Mouse (Mus musculus): Measurements from ENCODE around the gene Prkd1. TPM values are rescaled to one million over a fixed set of nuclear protein-coding genes. Genes with fewer than 3 reads are reported as not detected.

The Prkd1 gene
- total and polyA plus RNA-seq, 3 experiments: not detected

DNA sequence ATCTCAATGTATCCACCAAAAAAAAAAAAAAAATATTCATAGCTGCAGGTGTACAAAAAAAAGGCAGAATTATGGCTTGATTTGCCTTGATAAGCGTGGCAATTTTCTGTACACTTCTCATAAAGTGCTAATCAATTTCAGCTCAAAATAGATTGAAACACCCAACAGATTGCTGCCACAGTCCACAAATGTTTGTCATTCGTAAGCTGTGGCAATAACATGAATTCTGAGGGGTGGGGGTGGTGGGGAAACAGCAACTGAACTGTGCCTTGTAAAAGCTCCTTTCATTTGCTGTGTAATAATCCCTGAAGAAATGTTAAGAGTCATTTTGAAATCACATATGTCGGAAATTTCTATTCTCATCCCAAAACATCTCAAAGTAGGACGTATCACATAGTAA, 51.4 kb downstream of the Prkd1 start:
- Histone ChIP-seq H3K27ac (ENCODE audit: insufficient read depth, low read depth) (no peak overlapping the region), H3K4me3 (replicated peaks in 1 of 3; ENCODE audit: low read depth in 2 of 3, low read length in 2 of 3, poor library complexity in 1 of 3) (no peak overlapping the region), H3K36me3 (replicated peaks in 1 of 2; ENCODE audit: control insufficient read depth in 1 of 2, insufficient read depth in 1 of 2, low read length in 1 of 2) (no peaks in the 10 kb centered on the region), H3K27me3 (replicated peaks) (no peaks in the 10 kb centered on the region), H3K4me2 (ENCODE audit: insufficient read depth, low read depth, poor library complexity, severe bottlenecking) (no peak overlapping the region), H3K9ac (ENCODE audit: insufficient read depth, low read depth) (no peak overlapping the region), H3K9me3 (replicated peaks; ENCODE audit: low read length) (peaks cover 55% of the 10 kb centered on the region), H3K4me1 (ENCODE audit: control insufficient read depth in 1 of 2, insufficient read depth in 2 of 2) (no peaks in the 10 kb centered on the region), H3K79me2 (replicated peaks; ENCODE audit: control insufficient read depth, extremely low read depth, insufficient read depth, poor library complexity, severe bottlenecking) (no peaks in the 10 kb centered on the region)
- dilution Hi-C loops (cut with MboI; ENCODE audit: extremely low pct_ligation_motif_present, extremely low pct_unique_long_range_greater_than_20kb, low sequenced_read_pairs) (no loop called here), in situ Hi-C loops (cut with MboI; ENCODE audit: low pct_ligation_motif_present, low pct_unique_long_range_greater_than_20kb, low sequenced_read_pairs) (no loop called here)
- no peak for DNase-seq (ENCODE audit: extremely low read depth)
- TF ChIP-seq PAX5 (IDR thresholded peaks at IDR 0.05; ENCODE audit: low read length) (no peak), JUN (IDR thresholded peaks at IDR 0.05; ENCODE audit: insufficient read depth, low read depth, low read length) (no peak), TBP (conservative IDR thresholded peaks at IDR 0.05; ENCODE audit: low read depth, low read length) (no peak), RAD21 (IDR thresholded peaks at IDR 0.05; ENCODE audit: low read depth, low read length) (no peak), HCFC1 (IDR thresholded peaks at IDR 0.05; ENCODE audit: low read depth, low read length) (no peak), RCOR1 (conservative IDR thresholded peaks at IDR 0.05; ENCODE audit: low read depth, low read length) (no peak), USF2 (conservative IDR thresholded peaks at IDR 0.05; ENCODE audit: low read depth, low read length) (no peak), E2F4 (IDR thresholded peaks at IDR 0.05; ENCODE audit: insufficient replicate concordance, low read depth, low read length) (no peak), ZMIZ1 (IDR thresholded peaks at IDR 0.05; ENCODE audit: low read depth, low read length) (no peak), ZC3H11A (IDR thresholded peaks at IDR 0.05; ENCODE audit: low read depth, low read length) (no peak), MAFK (IDR thresholded peaks at IDR 0.05; ENCODE audit: insufficient replicate concordance, low read length) (no peak), KAT2A (IDR thresholded peaks at IDR 0.05; ENCODE audit: insufficient replicate concordance, low read length) (no peak), POLR2AphosphoS2 (IDR thresholded peaks at IDR 0.05; ENCODE audit: low read depth, low read length) (no peak), EP300 (IDR thresholded peaks at IDR 0.05; ENCODE audit: low read length) (no peak)

GRCm38 (mm10) chr12:50595777-50596176, 53.1 kb downstream of the Prkd1 start:
- no peaks in the 10 kb centered on the region for H3K4me1 ChIP-seq (ENCODE audit: control insufficient read depth in 1 of 2, insufficient read depth in 2 of 2)
- H3K9ac ChIP-seq (ENCODE audit: insufficient read depth, low read depth): no peak overlapping the region
- no peak overlapping the region for H3K27ac ChIP-seq (ENCODE audit: insufficient read depth, low read depth)
- TF ChIP-seq KAT2A (IDR thresholded peaks at IDR 0.05; ENCODE audit: insufficient replicate concordance, low read length) (no peak), NELFE (IDR thresholded peaks at IDR 0.05; ENCODE audit: low read depth, low read length) (no peak), ZNF384 (IDR thresholded peaks at IDR 0.05; ENCODE audit: low read depth, low read length) (no peak), RAD21 (IDR thresholded peaks at IDR 0.05; ENCODE audit: low read depth, low read length) (no peak), CHD1 (IDR thresholded peaks at IDR 0.05; ENCODE audit: low read depth, low read length) (no peak), HCFC1 (IDR thresholded peaks at IDR 0.05; ENCODE audit: low read depth, low read length) (no peak), PAX5 (IDR thresholded peaks at IDR 0.05; ENCODE audit: low read length) (no peak), POLR2A (IDR thresholded peaks at IDR 0.05; ENCODE audit: low read depth, low read length) (no peak), MAZ (IDR thresholded peaks at IDR 0.05; ENCODE audit: low read depth, low read length) (no peak), USF1 (IDR thresholded peaks at IDR 0.05; ENCODE audit: low read depth, low read length) (no peak), MEF2A (IDR thresholded peaks at IDR 0.05; ENCODE audit: borderline replicate concordance, low read depth, low read length) (no peak), POLR2AphosphoS2 (IDR thresholded peaks at IDR 0.05; ENCODE audit: low read depth, low read length) (no peak), MXI1 (IDR thresholded peaks at IDR 0.05; ENCODE audit: low read depth, low read length) (no peak)
- H3K36me3 ChIP-seq (replicated peaks in 1 of 2; ENCODE audit: control insufficient read depth in 1 of 2, insufficient read depth in 1 of 2, low read length in 1 of 2): no peaks in the 10 kb centered on the region
- H3K4me3 ChIP-seq (replicated peaks in 1 of 3; ENCODE audit: low read depth in 2 of 3, low read length in 2 of 3, poor library complexity in 1 of 3): no peak overlapping the region
- in situ Hi-C loops (cut with MboI; ENCODE audit: low pct_ligation_motif_present, low pct_unique_long_range_greater_than_20kb, low sequenced_read_pairs) (no loop called here), dilution Hi-C loops (cut with MboI; ENCODE audit: extremely low pct_ligation_motif_present, extremely low pct_unique_long_range_greater_than_20kb, low sequenced_read_pairs) (no loop called here)
- H3K79me2 ChIP-seq (replicated peaks; ENCODE audit: control insufficient read depth, extremely low read depth, insufficient read depth, poor library complexity, severe bottlenecking): no peaks in the 10 kb centered on the region
- no peaks in the 10 kb centered on the region for H3K27me3 ChIP-seq (replicated peaks)
- no peak overlapping the region for H3K4me2 ChIP-seq (ENCODE audit: insufficient read depth, low read depth, poor library complexity, severe bottlenecking)
- DNase-seq (ENCODE audit: extremely low read depth): no peak
- peaks cover 61% of the 10 kb centered on the region for H3K9me3 ChIP-seq (replicated peaks; ENCODE audit: low read length)

Data from CH12.LX (cell line).